Mouse (Mus musculus) stomach, embryonic 15.5 days (tissue): Measurements from ENCODE around the gene Cd5. TPM values are rescaled to one million over a fixed set of nuclear protein-coding genes. Genes with fewer than 3 reads are reported as not detected.

Experiments
- ATAC-seq: fragments of 200-750 bp; cut with Nextera tagmentation; 2 replicates; pipeline ENCODE4 v1.8.0; 2017; ENCODE audit warnings: low read depth, moderate number of reproducible peaks, moderate TSS enrichment; ENCODE audit not compliant: insufficient read depth, low FRiP score
- H3K27ac ChIP-seq: fragments of 300-500 bp; sonication (generic); 2 replicates; pipeline ENCODE4 v1.5.1; 2015; ENCODE audit warnings: mild to moderate bottlenecking, inconsistent platforms
- H3K27me3 ChIP-seq: fragments of 300-500 bp; sonication (generic); replicated peaks from 2 replicates; pipeline ENCODE4 v1.6.1; 2015; ENCODE audit warnings: inconsistent platforms
- H3K36me3 ChIP-seq: fragments of 300-500 bp; sonication (generic); 2 replicates; pipeline ENCODE4 v1.6.1; 2015; ENCODE audit warnings: inconsistent platforms
- H3K4me1 ChIP-seq: fragments of 300-500 bp; sonication (generic); 2 replicates; pipeline ENCODE4 v1.6.1; 2015; ENCODE audit warnings: inconsistent platforms
- H3K4me2 ChIP-seq: fragments of 300-500 bp; sonication (generic); 2 replicates; pipeline ENCODE4 v1.6.1; 2015; ENCODE audit warnings: mild to moderate bottlenecking, inconsistent platforms
- H3K4me3 ChIP-seq: fragments of 300-500 bp; sonication (generic); replicated peaks from 2 replicates; pipeline ENCODE4 v1.5.1; 2015; ENCODE audit warnings: inconsistent platforms
- H3K9ac ChIP-seq: fragments of 300-500 bp; sonication (generic); 2 replicates; pipeline ENCODE4 v1.6.1; 2015; ENCODE audit warnings: inconsistent platforms
- H3K9me3 ChIP-seq: fragments of 300-500 bp; sonication (generic); 2 replicates; pipeline ENCODE4 v1.6.1; 2016; ENCODE audit warnings: inconsistent platforms
- WGBS: fragments of 180-500 bp; shearing (Covaris S2); methylation state at CpG from one replicate; pipeline ENCODE4 v1.1.7; 2015; 5-methylcytosine and 5-hydroxymethylcytosine counted together
- polyA plus RNA-seq: library from polyadenylated mRNA; unstranded; fragments of >200 nt; fragmentation: Nextera tagmentation; extraction: Ambion mirVana; gene quantifications from 2 replicates; pipeline ENCODE4 v1.2.1, GENCODE M21; 2015

Cd5 gene
- 0.85 and 1.9 TPM in 2 replicates for polyA plus RNA-seq

- ATAC-seq, result no peak
- 62% methylated on average over 4 of the region's 4 CpGs for WGBS
- Histone ChIP-seq H3K4me3 (no peak within 1 kb of the TSS), H3K9ac (no peak within 1 kb of the TSS), H3K9me3 (no peaks in the 10 kb centered on the region), H3K27me3 (no peaks in the 10 kb centered on the region), H3K4me2 (no peak within 1 kb of the TSS), H3K27ac (no peak within 1 kb of the TSS), H3K4me1 (no peaks in the 10 kb centered on the region), H3K36me3 (no peaks in the 10 kb centered on the region)
Measured at GRCm38 (mm10) chr19:10738811-10739210, at the start of gene Cd5. Gene Cd5, minus strand, starts transcription at chr19:10739002.

- H3K4me1 ChIP-seq, result no peaks in the 10 kb centered on the region
- 73% methylated on average over 9 of the region's 9 CpGs for WGBS
Measured at GRCm38 (mm10) chr19:10788242-10788641, 49.4 kb upstream of the Cd5 start.

GRCm38 (mm10) chr19:10787406-10787805 is 48.6 kb upstream of the Cd5 start:
- H3K9me3 ChIP-seq, result no peaks in the 10 kb centered on the region
- H3K27ac ChIP-seq, result no peak overlapping the region
- WGBS, result 71% methylated on average over 4 of the region's 4 CpGs
- no peaks in the 10 kb centered on the region for H3K36me3 ChIP-seq
- no peak overlapping the region for H3K4me2 ChIP-seq
- H3K4me1 ChIP-seq, result no peaks in the 10 kb centered on the region
- H3K9ac ChIP-seq, result no peak overlapping the region
- ATAC-seq, result no peak
- H3K27me3 ChIP-seq, result no peaks in the 10 kb centered on the region
- no peak overlapping the region for H3K4me3 ChIP-seq

More at GRCm38 (mm10) chr19:10788242-10788641, 49.4 kb upstream of the Cd5 start:
- H3K9ac ChIP-seq, result no peak overlapping the region
- ATAC-seq, result no peak
- no peak overlapping the region for H3K4me2 ChIP-seq
- H3K27ac ChIP-seq, result no peak overlapping the region
- H3K27me3 ChIP-seq, result no peaks in the 10 kb centered on the region
- no peak overlapping the region for H3K4me3 ChIP-seq
- no peaks in the 10 kb centered on the region for H3K36me3 ChIP-seq
- H3K9me3 ChIP-seq, result no peaks in the 10 kb centered on the region

GRCm38 (mm10) chr19:10786753-10787152 is 48.0 kb upstream of the Cd5 start:
- no peak for ATAC-seq

GRCm38 (mm10) chr19:10784796-10785459 is 46.1 kb upstream of the Cd5 start:
- no peak for ATAC-seq
- no peak overlapping the region for H3K27ac ChIP-seq
- H3K4me1 ChIP-seq, result no peaks in the 10 kb centered on the region
- no peak overlapping the region for H3K4me3 ChIP-seq
- no peaks in the 10 kb centered on the region for H3K27me3 ChIP-seq
- no peaks in the 10 kb centered on the region for H3K36me3 ChIP-seq
- no peak overlapping the region for H3K4me2 ChIP-seq
- 69% methylated on average over 10 of the region's 10 CpGs for WGBS
- H3K9ac ChIP-seq, result no peak overlapping the region
- no peaks in the 10 kb centered on the region for H3K9me3 ChIP-seq

More at GRCm38 (mm10) chr19:10786753-10787152, 48.0 kb upstream of the Cd5 start:
- no peaks in the 10 kb centered on the region for H3K27me3 ChIP-seq
- H3K36me3 ChIP-seq, result no peaks in the 10 kb centered on the region
- no peak overlapping the region for H3K4me3 ChIP-seq
- no peaks in the 10 kb centered on the region for H3K4me1 ChIP-seq
- no peak overlapping the region for H3K9ac ChIP-seq
- H3K4me2 ChIP-seq, result no peak overlapping the region
- 77% methylated on average over 6 of the region's 6 CpGs for WGBS
- no peak overlapping the region for H3K27ac ChIP-seq
- H3K9me3 ChIP-seq, result no peaks in the 10 kb centered on the region

DNA sequence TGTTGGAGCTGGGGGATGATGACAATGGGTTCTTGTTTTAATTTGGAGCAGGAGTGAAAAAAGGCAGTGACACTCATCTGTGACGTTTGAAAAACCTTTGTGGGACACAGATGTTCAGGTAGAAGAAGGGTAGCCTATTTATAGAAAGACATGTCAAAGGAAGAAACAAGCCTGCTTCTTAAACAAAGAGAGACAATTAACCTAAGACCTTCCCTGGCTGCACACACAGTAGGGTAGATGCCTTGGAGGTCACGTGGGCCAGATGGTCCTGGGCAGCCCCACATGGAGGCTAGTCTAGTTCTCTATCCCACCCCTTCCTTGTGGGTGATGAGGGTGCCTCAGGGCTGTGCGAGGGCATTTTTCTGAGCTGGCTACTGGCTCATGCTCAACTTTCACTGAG is 45.3 kb upstream of the Cd5 start:
- Histone ChIP-seq H3K27me3 (no peaks in the 10 kb centered on the region), H3K36me3 (no peaks in the 10 kb centered on the region), H3K27ac (no peak overlapping the region), H3K4me1 (no peaks in the 10 kb centered on the region), H3K4me2 (no peak overlapping the region), H3K9me3 (no peaks in the 10 kb centered on the region), H3K4me3 (no peak overlapping the region), H3K9ac (no peak overlapping the region)
- no peak for ATAC-seq
- WGBS, result 41% methylated on average over 3 of the region's 3 CpGs

- Histone ChIP-seq H3K27ac (no peak overlapping the region), H3K27me3 (no peaks in the 10 kb centered on the region), H3K4me1 (no peaks in the 10 kb centered on the region), H3K9me3 (no peaks in the 10 kb centered on the region), H3K9ac (no peak overlapping the region), H3K4me2 (no peak overlapping the region), H3K36me3 (no peaks in the 10 kb centered on the region), H3K4me3 (no peak overlapping the region)
- 85% methylated on average over 4 of the region's 4 CpGs for WGBS
- no peak for ATAC-seq
Measured at GRCm38 (mm10) chr19:10783168-10783567, 44.4 kb upstream of the Cd5 start.

DNA sequence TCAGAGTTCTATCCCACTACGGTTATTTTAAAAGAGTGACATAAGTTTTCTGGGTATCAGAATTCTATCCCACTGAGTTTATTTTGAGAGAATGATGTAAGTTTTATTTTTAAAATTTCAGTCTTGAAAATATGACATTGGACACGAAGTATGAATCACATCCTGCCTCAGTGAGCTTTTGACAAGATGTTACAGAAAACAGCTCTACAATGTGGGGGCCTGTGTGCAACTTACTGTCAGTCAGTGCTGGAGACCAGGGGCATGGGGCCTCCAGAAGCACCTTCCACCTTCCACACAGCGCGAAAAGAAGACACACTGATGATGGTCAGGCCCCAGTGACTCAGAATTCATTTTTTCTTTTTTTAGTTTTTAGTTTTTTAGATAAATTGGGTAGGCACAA is 42.8 kb upstream of the Cd5 start:
- WGBS, result 75% methylated on average over 4 of the region's 4 CpGs

GRCm38 (mm10) chr19:10776906-10777305 is 38.1 kb upstream of the Cd5 start:
- WGBS, result 75% methylated on average over 4 of the region's 4 CpGs
- Histone ChIP-seq H3K4me2 (no peak overlapping the region), H3K4me1 (no peaks in the 10 kb centered on the region), H3K27me3 (no peaks in the 10 kb centered on the region), H3K27ac (no peak overlapping the region), H3K9ac (no peak overlapping the region), H3K4me3 (no peak overlapping the region), H3K9me3 (no peaks in the 10 kb centered on the region), H3K36me3 (no peaks in the 10 kb centered on the region)
- no peak for ATAC-seq

More for the DNA sequence above, 42.8 kb upstream of the Cd5 start:
- Histone ChIP-seq H3K9me3 (no peaks in the 10 kb centered on the region), H3K9ac (no peak overlapping the region), H3K27me3 (no peaks in the 10 kb centered on the region), H3K4me2 (no peak overlapping the region), H3K27ac (no peak overlapping the region), H3K4me3 (no peak overlapping the region), H3K4me1 (no peaks in the 10 kb centered on the region), H3K36me3 (no peaks in the 10 kb centered on the region)
- ATAC-seq, result no peak

GRCm38 (mm10) chr19:10774141-10774540 is 35.3 kb upstream of the Cd5 start:
- Histone ChIP-seq H3K9me3 (no peaks in the 10 kb centered on the region), H3K4me2 (no peak overlapping the region), H3K27ac (no peak overlapping the region), H3K4me1 (no peaks in the 10 kb centered on the region), H3K9ac (no peak overlapping the region), H3K36me3 (no peaks in the 10 kb centered on the region), H3K4me3 (no peak overlapping the region), H3K27me3 (no peaks in the 10 kb centered on the region)
- 95% methylated on average over 6 of the region's 6 CpGs for WGBS
- ATAC-seq, result no peak

GRCm38 (mm10) chr19:10773384-10773783 is 34.6 kb upstream of the Cd5 start:
- no peak overlapping the region for H3K9ac ChIP-seq
- H3K4me3 ChIP-seq, result no peak overlapping the region
- no peak overlapping the region for H3K27ac ChIP-seq
- H3K36me3 ChIP-seq, result no peaks in the 10 kb centered on the region
- no peak overlapping the region for H3K4me2 ChIP-seq
- H3K9me3 ChIP-seq, result no peaks in the 10 kb centered on the region
- no peaks in the 10 kb centered on the region for H3K27me3 ChIP-seq
- ATAC-seq, result no peak
- no peaks in the 10 kb centered on the region for H3K4me1 ChIP-seq
- WGBS, result 70% methylated on average over 7 of the region's 7 CpGs

GRCm38 (mm10) chr19:10772866-10773265 is 34.1 kb upstream of the Cd5 start:
- Histone ChIP-seq H3K27ac (no peak overlapping the region), H3K9ac (no peak overlapping the region), H3K36me3 (no peaks in the 10 kb centered on the region), H3K27me3 (no peaks in the 10 kb centered on the region), H3K4me2 (no peak overlapping the region), H3K9me3 (no peaks in the 10 kb centered on the region), H3K4me1 (no peaks in the 10 kb centered on the region), H3K4me3 (no peak overlapping the region)
- 93% methylated on average over 10 of the region's 10 CpGs for WGBS
- ATAC-seq, result no peak

- Histone ChIP-seq H3K36me3 (no peaks in the 10 kb centered on the region), H3K27ac (no peak overlapping the region), H3K4me2 (no peak overlapping the region), H3K4me3 (no peak overlapping the region), H3K9ac (no peak overlapping the region), H3K4me1 (no peaks in the 10 kb centered on the region), H3K9me3 (no peaks in the 10 kb centered on the region), H3K27me3 (no peaks in the 10 kb centered on the region)
- 77% methylated on average over 7 of the region's 7 CpGs for WGBS
- no peak for ATAC-seq
Measured at GRCm38 (mm10) chr19:10771995-10772394, 33.2 kb upstream of the Cd5 start.
